Mouse (Mus musculus): ENCODE results near the gene Brd2. TPM values are rescaled to one million over a fixed set of nuclear protein-coding genes. Genes with fewer than 3 reads are reported as not detected.

The Brd2 gene
- polyA plus RNA-seq, 1 experiment: 117 TPM

GRCm38 (mm10) chr17:34068864-34069263 is 53.6 kb downstream of the Brd2 start:
- Histone ChIP-seq H3K27me3 (replicated peaks; ENCODE audit: control insufficient read depth, insufficient read depth, low read length) (no peaks in the 10 kb centered on the region), H3K4me3 (ENCODE audit: insufficient read depth, low read depth, low read length) (no peak overlapping the region), H3K36me3 (ENCODE audit: control insufficient read depth, insufficient read depth, low read length) (no peaks in the 10 kb centered on the region), H3K4me1 (ENCODE audit: control insufficient read depth, insufficient read depth, low read length) (no peaks in the 10 kb centered on the region), H3K27ac (ENCODE audit: insufficient read depth, low read depth, low read length) (no peak overlapping the region)
- WGBS: 47% methylated on average over 3 of the region's 3 CpGs
- no peak for TF ChIP-seq CTCF (conservative IDR thresholded peaks at IDR 0.05; ENCODE audit: insufficient read depth, insufficient read length, low read depth, low read length)
- DNase-seq: no peak

Other genes starting within 250 kb of the Brd2 start
- gene Gm7029, start 248.8 kb downstream of the Brd2 start, polyA plus RNA-seq (2012; rRNA removed): not detected in 2 replicates
- gene Kifc1, start 232.0 kb downstream of the Brd2 start, polyA plus RNA-seq (2012; rRNA removed): 1.3 and 1.6 TPM in 2 replicates
- not detected in 2 replicates for gene Platr17, start 217.5 kb downstream of the Brd2 start, polyA plus RNA-seq (2012; rRNA removed)
- gene Daxx, start 213.2 kb downstream of the Brd2 start, polyA plus RNA-seq (2012; rRNA removed): 33.3 and 35.0 TPM in 2 replicates
- 106 and 112 TPM in 2 replicates for gene Tapbp, start 206.7 kb downstream of the Brd2 start, polyA plus RNA-seq (2012; rRNA removed)
- 31.6 and 54.0 TPM in 2 replicates for gene Zbtb22, start 206.7 kb downstream of the Brd2 start, polyA plus RNA-seq (2012; rRNA removed)
- 61.8 and 78.6 TPM in 2 replicates for gene Rgl2, start 193.1 kb downstream of the Brd2 start, polyA plus RNA-seq (2012; rRNA removed)
- 27.4 and 41.1 TPM in 2 replicates for gene Pfdn6, start 182.3 kb downstream of the Brd2 start, polyA plus RNA-seq (2012; rRNA removed)
- gene Wdr46, start 182.0 kb downstream of the Brd2 start, polyA plus RNA-seq (2012; rRNA removed): 15.3 and 16.0 TPM in 2 replicates
- 6.7 and 7.8 TPM in 2 replicates for gene B3galt4, start 171.1 kb downstream of the Brd2 start, polyA plus RNA-seq (2012; rRNA removed)
- gene Vps52, start 166.8 kb downstream of the Brd2 start, polyA plus RNA-seq (2012; rRNA removed): 54.2 and 60.5 TPM in 2 replicates
- 342 and 406 TPM in 2 replicates for gene Rps18, start 166.6 kb downstream of the Brd2 start, polyA plus RNA-seq (2012; rRNA removed)
- 1,162 and 1,255 TPM in 2 replicates for gene H2-K1, start 122.3 kb downstream of the Brd2 start, polyA plus RNA-seq (2012; rRNA removed)
- 30.4 and 36.3 TPM in 2 replicates for gene Ring1, start 98.0 kb downstream of the Brd2 start, polyA plus RNA-seq (2012; rRNA removed)
- 165 and 208 TPM in 2 replicates for gene H2-Ke6, start 94.6 kb downstream of the Brd2 start, polyA plus RNA-seq (2012; rRNA removed)
- 90.4 and 106 TPM in 2 replicates for gene Slc39a7, start 91.0 kb downstream of the Brd2 start, polyA plus RNA-seq (2012; rRNA removed)
- 49.3 and 59.2 TPM in 2 replicates for gene Rxrb, start 90.8 kb downstream of the Brd2 start, polyA plus RNA-seq (2012; rRNA removed)
- 0.35 and 0.39 TPM in 2 replicates for gene Col11a2, start 83.2 kb downstream of the Brd2 start, polyA plus RNA-seq (2012; rRNA removed)
- 3.1 and 8.5 TPM in 2 replicates for gene H2-Oa, start 30.3 kb downstream of the Brd2 start, polyA plus RNA-seq (2012; rRNA removed)
- 30.1 and 37.1 TPM in 2 replicates for gene H2-DMa, start 3.1 kb downstream of the Brd2 start, polyA plus RNA-seq (2012; rRNA removed)
- 3.2 and 15.6 TPM in 2 replicates for gene H2-DMb2, start 20.7 kb upstream of the Brd2 start, polyA plus RNA-seq (2012; rRNA removed)
- 72.3 and 80.5 TPM in 2 replicates for gene H2-DMb1, start 30.4 kb upstream of the Brd2 start, polyA plus RNA-seq (2012; rRNA removed)
- 14.5 and 19.4 TPM in 2 replicates for gene Tap1, start 64.9 kb upstream of the Brd2 start, polyA plus RNA-seq (2012; rRNA removed)
- 21.5 and 32.3 TPM in 2 replicates for gene Psmb9, start 65.1 kb upstream of the Brd2 start, polyA plus RNA-seq (2012; rRNA removed)
- 34.2 and 58.1 TPM in 2 replicates for gene Psmb8, start 75.1 kb upstream of the Brd2 start, polyA plus RNA-seq (2012; rRNA removed)
- gene Tap2, start 80.9 kb upstream of the Brd2 start, polyA plus RNA-seq (2012; rRNA removed): 25.0 and 29.2 TPM in 2 replicates
- 2.3 and 15.1 TPM in 2 replicates for gene H2-Ob, start 116.3 kb upstream of the Brd2 start, polyA plus RNA-seq (2012; rRNA removed)
- gene H2-Ab1, start 135.1 kb upstream of the Brd2 start, polyA plus RNA-seq (2012; rRNA removed): 419 and 490 TPM in 2 replicates
- gene H2-Aa, start 165.2 kb upstream of the Brd2 start, polyA plus RNA-seq (2012; rRNA removed): 192 and 298 TPM in 2 replicates
- gene H2-Eb1, start 183.2 kb upstream of the Brd2 start, polyA plus RNA-seq (2012; rRNA removed): 128 and 174 TPM in 2 replicates
- 0.04 and 0.78 TPM in 2 replicates for gene H2-Eb2, start 203.0 kb upstream of the Brd2 start, polyA plus RNA-seq (2012; rRNA removed)
- 0.03 and 0.11 TPM in 2 replicates for gene Btnl2, start 232.2 kb upstream of the Brd2 start, polyA plus RNA-seq (2012; rRNA removed)

Measured in kidney, adult 2 months (tissue).